Mouse (Mus musculus) embryonic facial prominence, embryonic 11.5 days (tissue): ENCODE results near the gene Spc24. TPM values are rescaled to one million over a fixed set of nuclear protein-coding genes. Genes with fewer than 3 reads are reported as not detected.

ENCODE experiments used
- ATAC-seq: fragments of 200-750 bp; cut with Nextera tagmentation; replicated peaks from 2 replicates; pipeline ENCODE4 v1.8.0; 2017; ENCODE audit warnings: low read depth; ENCODE audit not compliant: insufficient number of reproducible peaks, low FRiP score, low TSS enrichment
- DNase-seq: peaks from one replicate; pipeline ENCODE4 v3.0.0-alpha.2; 2015; ENCODE audit warnings: low spot score
- H3K27ac ChIP-seq: fragments of 300-500 bp; sonication (generic); replicated peaks from 2 replicates; pipeline ENCODE4 v1.5.1; 2014; ENCODE audit warnings: mild to moderate bottlenecking, low read depth, low read length, control low read depth
- H3K27me3 ChIP-seq: fragments of 300-500 bp; sonication (generic); 2 replicates; pipeline ENCODE4 v1.6.1; 2014; ENCODE audit warnings: mild to moderate bottlenecking, low read length, moderate library complexity, mixed read lengths; ENCODE audit not compliant: control insufficient read depth, insufficient read depth
- H3K36me3 ChIP-seq: fragments of 300-500 bp; sonication (generic); replicated peaks from 2 replicates; pipeline ENCODE4 v1.6.1; 2014; ENCODE audit warnings: low read depth, mild to moderate bottlenecking, low read length, moderate library complexity, mixed read lengths; ENCODE audit not compliant: control insufficient read depth, insufficient read depth
- H3K4me1 ChIP-seq: fragments of 300-500 bp; sonication (generic); 2 replicates; pipeline ENCODE4 v1.6.1; 2014; ENCODE audit warnings: low read length, mixed read lengths; ENCODE audit not compliant: control insufficient read depth, insufficient read depth
- H3K4me2 ChIP-seq: fragments of 300-500 bp; sonication (generic); 2 replicates; pipeline ENCODE4 v1.6.1; 2014; ENCODE audit warnings: low read depth, mild to moderate bottlenecking, control low read depth, low read length, moderate library complexity
- H3K4me3 ChIP-seq: fragments of 300-500 bp; sonication (generic); 2 replicates; pipeline ENCODE4 v1.5.1; 2014; ENCODE audit warnings: low read depth, low read length, control low read depth
- H3K9ac ChIP-seq: fragments of 300-500 bp; sonication (generic); replicated peaks from 2 replicates; pipeline ENCODE4 v1.6.1; 2014; ENCODE audit warnings: mild to moderate bottlenecking, control low read depth, low read length
- H3K9me3 ChIP-seq: fragments of 300-500 bp; sonication (generic); replicated peaks from 2 replicates; pipeline ENCODE4 v1.6.1; 2016; ENCODE audit warnings: mild to moderate bottlenecking, low read length, inconsistent platforms, mixed read lengths; ENCODE audit not compliant: control insufficient read depth
- WGBS: fragments of 180-500 bp; shearing (Covaris S2); extraction: QIAGEN DNeasy Blood & Tissue Kit; methylation state at CpG from one replicate; pipeline ENCODE4 v1.1.7; 2014; 5-methylcytosine and 5-hydroxymethylcytosine counted together
- polyA plus RNA-seq: library from polyadenylated mRNA; unstranded; fragments of >200 nt; fragmentation: Nextera tagmentation; extraction: Ambion mirVana; gene quantifications from 2 replicates; pipeline ENCODE4 v1.2.1, GENCODE M21; 2014

The Spc24 gene
- polyA plus RNA-seq, 1 experiment from 2014 or later = 132 TPM

GRCm38 (mm10) chr9:21750370-21750769 is 9.7 kb downstream of the Spc24 start:
- Histone ChIP-seq H3K27ac (no peak overlapping the region), H3K9ac (no peak overlapping the region), H3K9me3 (no peaks in the 10 kb centered on the region), H3K4me2 (no peak overlapping the region), H3K27me3 (no peaks in the 10 kb centered on the region), H3K4me3 (no peak overlapping the region), H3K4me1 (peaks cover 2% of the 10 kb centered on the region; the same call in 1 of the 2 replicates), H3K36me3 (peaks cover 14% of the 10 kb centered on the region)
- DNase-seq = no peak
- ATAC-seq = no peak
- 74% methylated on average over 3 of the region's 3 CpGs for WGBS

- H3K4me2 ChIP-seq = no peak overlapping the region
- ATAC-seq = no peak
- H3K9me3 ChIP-seq = no peaks in the 10 kb centered on the region
- no peaks in the 10 kb centered on the region for H3K27me3 ChIP-seq
- WGBS = 86% methylated on average over 6 of the region's 6 CpGs
- H3K36me3 ChIP-seq = peaks cover 14% of the 10 kb centered on the region
- DNase-seq = no peak
- no peak overlapping the region for H3K27ac ChIP-seq
- H3K9ac ChIP-seq = no peak overlapping the region
- peaks cover 2% of the 10 kb centered on the region; the same call in 1 of the 2 replicates for H3K4me1 ChIP-seq
- H3K4me3 ChIP-seq = no peak overlapping the region
Measured at GRCm38 (mm10) chr9:21749382-21750118, 10.6 kb downstream of the Spc24 start.

DNA sequence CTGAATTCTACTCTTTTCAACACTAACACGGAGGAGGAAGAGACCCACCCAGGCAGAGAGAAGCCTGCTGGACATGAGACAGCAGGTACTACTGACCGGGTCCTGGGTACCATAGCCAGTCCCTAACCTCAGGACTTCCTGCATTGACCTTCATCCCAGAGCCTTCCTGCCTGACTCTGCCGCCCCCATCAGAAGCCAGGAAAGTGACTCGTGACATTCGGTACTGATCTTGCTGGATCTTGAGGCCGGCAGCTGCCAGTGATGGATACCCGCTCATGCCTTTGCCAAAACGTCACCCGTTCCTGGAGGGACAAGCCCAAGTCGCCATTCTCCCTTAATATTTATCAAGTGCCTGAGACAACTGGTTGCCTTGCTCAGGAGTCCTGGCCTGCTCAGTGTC is 11.6 kb downstream of the Spc24 start:
- 88% methylated on average over 10 of the region's 10 CpGs for WGBS
- H3K9ac ChIP-seq = no peak overlapping the region
- peaks cover 2% of the 10 kb centered on the region; the same call in 1 of the 2 replicates for H3K4me1 ChIP-seq
- no peaks in the 10 kb centered on the region for H3K27me3 ChIP-seq
- no peak for DNase-seq
- H3K4me2 ChIP-seq = no peak overlapping the region
- no peak overlapping the region for H3K4me3 ChIP-seq
- H3K36me3 ChIP-seq = peaks cover 14% of the 10 kb centered on the region
- ATAC-seq = no peak
- H3K27ac ChIP-seq = no peak overlapping the region
- H3K9me3 ChIP-seq = no peaks in the 10 kb centered on the region

DNA sequence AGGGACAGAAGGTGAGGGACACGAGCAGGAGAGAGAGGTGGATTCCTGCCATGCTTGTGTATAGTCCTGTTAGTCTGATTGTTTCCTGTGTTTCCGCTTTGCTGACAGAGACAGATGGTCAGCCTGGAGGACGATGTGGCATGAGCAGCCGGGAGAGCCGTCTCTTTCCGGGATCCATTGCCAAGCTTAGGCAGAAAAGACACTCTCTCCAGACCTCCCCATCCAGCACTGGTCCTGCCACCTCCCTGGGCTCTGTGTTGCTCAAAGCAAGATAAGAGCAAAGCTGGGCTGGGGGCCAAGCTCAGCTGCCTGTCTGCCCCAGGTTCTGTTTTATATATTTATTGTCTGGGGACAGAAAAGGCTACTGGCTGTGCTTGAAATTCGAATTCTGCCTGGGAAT is 12.1 kb downstream of the Spc24 start:
- no peak for ATAC-seq

GRCm38 (mm10) chr9:21747238-21747774 is 12.8 kb downstream of the Spc24 start:
- Histone ChIP-seq H3K4me3 (no peak overlapping the region), H3K36me3 (peaks cover 19% of the 10 kb centered on the region), H3K4me1 (peaks cover 1% of the 10 kb centered on the region; the same call in 1 of the 2 replicates), H3K27ac (no peak overlapping the region), H3K4me2 (no peak overlapping the region), H3K9me3 (no peaks in the 10 kb centered on the region), H3K27me3 (no peaks in the 10 kb centered on the region), H3K9ac (no peak overlapping the region)
- 90% methylated on average over 3 of the region's 3 CpGs for WGBS
- no peak for DNase-seq
- ATAC-seq = no peak

More for the DNA sequence above, 12.1 kb downstream of the Spc24 start:
- Histone ChIP-seq H3K27ac (no peak overlapping the region), H3K9ac (no peak overlapping the region), H3K9me3 (no peaks in the 10 kb centered on the region), H3K4me3 (no peak overlapping the region), H3K4me1 (peaks cover 2% of the 10 kb centered on the region; the same call in 1 of the 2 replicates), H3K36me3 (peaks cover 14% of the 10 kb centered on the region), H3K27me3 (no peaks in the 10 kb centered on the region), H3K4me2 (no peak overlapping the region)
- no peak for DNase-seq
- WGBS = 76% methylated on average over 7 of the region's 7 CpGs

DNA sequence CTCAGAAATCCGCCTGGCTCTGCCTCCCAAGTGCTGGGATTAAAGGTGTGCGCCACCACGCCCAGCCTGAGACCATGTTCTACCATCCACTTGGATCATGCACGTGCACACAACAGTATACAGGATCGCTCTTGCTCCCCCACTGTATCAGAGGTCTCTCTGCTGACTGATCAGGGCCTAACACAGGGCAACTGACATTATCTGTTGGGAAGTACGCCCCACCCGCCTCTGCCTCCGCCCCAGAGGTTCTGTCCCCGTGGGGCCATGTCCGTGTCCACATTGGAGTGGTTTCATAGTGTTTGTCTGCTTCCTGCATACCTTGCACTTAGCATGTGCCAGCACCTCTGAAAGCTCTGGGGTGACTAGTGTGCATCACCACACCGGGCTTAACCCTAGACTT is 18.6 kb downstream of the Spc24 start:
- DNase-seq (no peak), ATAC-seq (no peak)
- Histone ChIP-seq H3K27ac (no peak overlapping the region), H3K4me2 (no peak overlapping the region), H3K4me1 (no peaks in the 10 kb centered on the region), H3K9ac (no peak overlapping the region), H3K4me3 (no peak overlapping the region), H3K36me3 (peaks cover 42% of the 10 kb centered on the region), H3K27me3 (no peaks in the 10 kb centered on the region), H3K9me3 (no peaks in the 10 kb centered on the region)
- 97% methylated on average over 11 of the region's 11 CpGs for WGBS

DNA sequence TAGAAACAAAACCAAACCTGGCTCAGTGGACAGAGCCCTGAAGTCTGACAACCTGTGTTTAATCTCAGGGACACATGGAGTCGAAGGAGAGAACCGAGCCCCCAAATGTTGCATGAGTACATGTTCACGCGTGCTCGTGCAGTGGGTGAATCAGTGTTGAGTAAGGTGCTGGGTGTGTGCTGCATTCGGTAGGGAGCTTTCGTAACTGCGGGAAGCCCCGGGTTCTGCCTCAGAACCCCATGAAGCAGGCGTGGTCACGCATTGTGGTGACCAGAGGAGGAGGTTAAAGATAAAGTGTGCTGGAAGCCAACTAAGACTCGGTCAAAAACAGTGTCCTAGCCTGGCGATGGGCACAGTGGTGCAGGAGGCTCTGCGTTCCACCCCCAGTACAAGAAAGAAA is 19.7 kb downstream of the Spc24 start:
- no peak overlapping the region for H3K27ac ChIP-seq
- H3K36me3 ChIP-seq = peaks cover 39% of the 10 kb centered on the region
- H3K4me1 ChIP-seq = no peaks in the 10 kb centered on the region
- WGBS = 93% methylated on average over 14 of the region's 14 CpGs
- no peak for ATAC-seq
- no peak overlapping the region for H3K9ac ChIP-seq
- H3K4me2 ChIP-seq = no peak overlapping the region
- no peak overlapping the region for H3K4me3 ChIP-seq
- DNase-seq = no peak
- H3K27me3 ChIP-seq = no peaks in the 10 kb centered on the region
- H3K9me3 ChIP-seq = no peaks in the 10 kb centered on the region

DNA sequence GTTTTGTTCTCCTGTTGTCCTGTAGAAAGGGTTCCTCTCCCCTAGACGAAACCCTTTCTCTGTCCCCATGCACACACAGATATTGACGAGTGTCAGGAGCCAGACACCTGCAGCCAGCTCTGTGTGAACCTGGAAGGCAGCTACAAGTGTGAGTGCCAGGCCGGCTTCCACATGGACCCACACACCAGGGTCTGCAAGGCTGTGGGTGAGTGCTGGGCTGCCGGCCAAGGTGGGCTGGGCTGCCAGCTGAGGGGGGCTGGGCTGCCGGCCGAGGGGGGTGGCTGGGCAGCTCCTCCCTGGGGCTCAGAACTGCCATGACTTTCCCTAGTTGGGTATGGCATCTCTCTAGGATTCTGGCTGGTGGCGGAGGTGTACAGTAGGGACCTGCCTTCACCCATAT is 21.3 kb downstream of the Spc24 start:
- DNase-seq (no peak), ATAC-seq (no peak)
- no peaks in the 10 kb centered on the region for H3K4me1 ChIP-seq
- H3K27me3 ChIP-seq = no peaks in the 10 kb centered on the region
- H3K4me3 ChIP-seq = no peak overlapping the region
- H3K27ac ChIP-seq = no peak overlapping the region
- H3K9me3 ChIP-seq = no peaks in the 10 kb centered on the region
- H3K4me2 ChIP-seq = no peak overlapping the region
- H3K36me3 ChIP-seq = peaks cover 51% of the 10 kb centered on the region
- WGBS = 91% methylated on average over 7 of the region's 7 CpGs
- no peak overlapping the region for H3K9ac ChIP-seq
